Mouse (Mus musculus) heart, adult 2 months (tissue): ENCODE measurements around the gene Prune1. TPM values are rescaled to one million over a fixed set of nuclear protein-coding genes. Genes with fewer than 3 reads are reported as not detected.

ENCODE experiments used
- DNase-seq, 2 experiments: peaks; one replicate each; pipeline ENCODE4 v3.0.0; 2021
- H3K27ac ChIP-seq: fragments of 200-600 bp; 2 replicates; pipeline ENCODE4 v1.8.1; 2022
- H3K27me3 ChIP-seq: fragments of 200-500 bp; 2 replicates; pipeline ENCODE4 v1.6.1; 2012; ENCODE audit warnings: mild to moderate bottlenecking, low read length, inconsistent platforms, mixed read lengths; ENCODE audit not compliant: control insufficient read depth, insufficient read depth
- H3K36me3 ChIP-seq: fragments of 200-500 bp; 2 replicates; pipeline ENCODE4 v1.6.1; 2012; ENCODE audit warnings: low read length, inconsistent platforms; ENCODE audit not compliant: control insufficient read depth, insufficient read depth
- H3K4me1 ChIP-seq: fragments of 200-500 bp; 2 replicates; pipeline ENCODE4 v1.6.1; 2011; ENCODE audit warnings: low read length; ENCODE audit not compliant: control insufficient read depth, insufficient read depth
- H3K4me3 ChIP-seq: fragments of 200-600 bp; 2 replicates; pipeline ENCODE4 v1.8.1; 2022
- H3K79me2 ChIP-seq: fragments of 200-500 bp; replicated peaks from 2 replicates; pipeline ENCODE4 v1.6.1; 2012; ENCODE audit warnings: mild to moderate bottlenecking, inconsistent platforms, low read length, moderate library complexity, mixed read lengths; ENCODE audit not compliant: control insufficient read depth, insufficient read depth
- H3K9ac ChIP-seq: fragments of 200-500 bp; 2 replicates; pipeline ENCODE4 v1.6.1; 2012; ENCODE audit warnings: low read depth, mild to moderate bottlenecking, control low read depth, inconsistent platforms, low read length, mixed read lengths
- CTCF ChIP-seq: fragments of 200-600 bp; IDR thresholded peaks from 2 replicates; pipeline ENCODE4 v1.8.1; 2022; ENCODE audit warnings: antibody characterized with exemption, mild to moderate bottlenecking, moderate library complexity
- EP300 ChIP-seq: fragments of 200-500 bp; IDR thresholded peaks from 2 replicates; pipeline ENCODE4 v1.6.1; 2011; ENCODE audit warnings: low read depth, low read length, control low read depth; ENCODE audit not compliant: insufficient read depth
- POLR2A ChIP-seq: fragments of 200-500 bp; IDR thresholded peaks from 2 replicates; pipeline ENCODE4 v1.6.1; 2011; ENCODE audit warnings: mild to moderate bottlenecking, low read depth, low read length, control low read depth; ENCODE audit not compliant: insufficient read depth
- WGBS: fragments of 180-500 bp; shearing (Covaris S2); methylation state at CpG from one replicate; pipeline ENCODE4 v1.1.7; 2018; 5-methylcytosine and 5-hydroxymethylcytosine counted together
- intact Hi-C: fragments of 180-260 bp; cut with DNase I; formaldehyde crosslinking; loops from one replicate; pipeline ENCODE4 v1.15.1; 2025
- polyA plus RNA-seq: library from polyadenylated mRNA; depleted of rRNA; stranded (reverse); fragments of >200 nt; gene quantifications from 2 replicates; pipeline ENCODE4 v1.2.3, GENCODE M21; 2012
- total RNA-seq, 2 experiments: library from RNA; stranded (reverse); gene quantifications; 2 replicates each; pipeline ENCODE4 v1.2.3; 2021

Prune1 gene
- total and polyA plus RNA-seq, 3 experiments, result 23.4 to 28.4 (median 26.1) TPM

GRCm38 (mm10) chr3:95237541-95238099 lies 44.3 kb downstream of the Prune1 start:
- Histone ChIP-seq H3K79me2 (no peaks in the 10 kb centered on the region), H3K36me3 (no peaks in the 10 kb centered on the region), H3K27me3 (no peaks in the 10 kb centered on the region), H3K27ac (peak overlapping the region; percentile 36), H3K4me3 (no peak overlapping the region), H3K4me1 (peaks cover 5% of the 10 kb centered on the region), H3K9ac (no peak overlapping the region)
- TF ChIP-seq EP300 (no peak), CTCF (no peak), POLR2A (no peak)
- intact Hi-C loops, result no loop called here
- DNase-seq, result no peak
- WGBS, result 50% methylated on average over 8 of the region's 8 CpGs

- H3K79me2 ChIP-seq, result no peaks in the 10 kb centered on the region; the same call in 1 of the 2 replicates
- TF ChIP-seq POLR2A (no peak), EP300 (no peak), CTCF (no peak)
- intact Hi-C loops, result no loop called here
- H3K4me1 ChIP-seq, result peaks cover 14% of the 10 kb centered on the region
- 89% methylated on average over 23 of the region's 23 CpGs for WGBS
- H3K9ac ChIP-seq, result no peak overlapping the region
- no peaks in the 10 kb centered on the region for H3K36me3 ChIP-seq
- no peak overlapping the region for H3K27ac ChIP-seq
- no peak overlapping the region for H3K4me3 ChIP-seq
- H3K27me3 ChIP-seq, result no peaks in the 10 kb centered on the region
- DNase-seq, result no peak
Observed at GRCm38 (mm10) chr3:95235386-95236301, 46.2 kb downstream of the Prune1 start.

- no peak overlapping the region for H3K27ac ChIP-seq
- TF ChIP-seq CTCF (no peak), EP300 (no peak), POLR2A (no peak)
- no peak overlapping the region for H3K4me3 ChIP-seq
- intact Hi-C loops, result loop anchor here (5.0 kb wide), 1 partner anchor 49 kb away; the partner anchor contains the start of genes Mindy1 and Prune1
- H3K9ac ChIP-seq, result no peak overlapping the region
- no peaks in the 10 kb centered on the region for H3K27me3 ChIP-seq
- DNase-seq, result no peak
- H3K36me3 ChIP-seq, result no peaks in the 10 kb centered on the region
- peaks cover 16% of the 10 kb centered on the region for H3K4me1 ChIP-seq
- peaks cover 3% of the 10 kb centered on the region for H3K79me2 ChIP-seq
- WGBS, result 78% methylated on average over 16 of the region's 16 CpGs
Observed at GRCm38 (mm10) chr3:95233303-95233980, 48.4 kb downstream of the Prune1 start.

- no peak for DNase-seq
- intact Hi-C loops, result loop anchor here (5.0 kb wide), 1 partner anchor 50 kb away; the partner anchor contains the start of genes Mindy1 and Prune1
- WGBS, result 49% methylated on average over 7 of the region's 7 CpGs
- Histone ChIP-seq H3K27ac (no peak overlapping the region), H3K36me3 (no peaks in the 10 kb centered on the region), H3K27me3 (no peaks in the 10 kb centered on the region), H3K4me1 (peaks cover 13% of the 10 kb centered on the region), H3K4me3 (no peak overlapping the region), H3K9ac (no peak overlapping the region), H3K79me2 (peaks cover 3% of the 10 kb centered on the region)
- TF ChIP-seq CTCF (no peak), EP300 (no peak), POLR2A (no peak)
Observed at GRCm38 (mm10) chr3:95232771-95233170, 49.1 kb downstream of the Prune1 start.

GRCm38 (mm10) chr3:95231298-95232221 lies 50.3 kb downstream of the Prune1 start, which contains the start of gene Mllt11:
TSS of gene Mllt11 (minus strand) at chr3:95232171.
- no peak for TF ChIP-seq CTCF
- TF ChIP-seq POLR2A, result no peak
- no peak for TF ChIP-seq EP300
- DNase-seq, result peak in 1 of 2 experiments; percentile 42
- Histone ChIP-seq H3K27ac (peak within 1 kb of the TSS; percentile 86), H3K79me2 (peaks cover 3% of the 10 kb centered on the region), H3K4me1 (peaks cover 11% of the 10 kb centered on the region), H3K9ac (peak within 1 kb of the TSS; percentile 36), H3K27me3 (no peaks in the 10 kb centered on the region), H3K4me3 (peak within 1 kb of the TSS; percentile 75; the same call in 1 of the 2 replicates), H3K36me3 (no peaks in the 10 kb centered on the region)
- intact Hi-C loops, result loop anchor here (5.0 kb wide), 1 partner anchor 51 kb away; the partner anchor contains the start of genes Mindy1 and Prune1
- WGBS, result 66% methylated on average over 12 of the region's 13 CpGs
